Mouse (Mus musculus) liver (tissue): ENCODE measurements around the gene Slc16a9.

Experiments
- DNase-seq: peaks from one replicate; pipeline ENCODE4 v3.0.0-alpha.2; 2020; ENCODE audit warnings: mixed read lengths

Gene Slc16a9

DNA sequence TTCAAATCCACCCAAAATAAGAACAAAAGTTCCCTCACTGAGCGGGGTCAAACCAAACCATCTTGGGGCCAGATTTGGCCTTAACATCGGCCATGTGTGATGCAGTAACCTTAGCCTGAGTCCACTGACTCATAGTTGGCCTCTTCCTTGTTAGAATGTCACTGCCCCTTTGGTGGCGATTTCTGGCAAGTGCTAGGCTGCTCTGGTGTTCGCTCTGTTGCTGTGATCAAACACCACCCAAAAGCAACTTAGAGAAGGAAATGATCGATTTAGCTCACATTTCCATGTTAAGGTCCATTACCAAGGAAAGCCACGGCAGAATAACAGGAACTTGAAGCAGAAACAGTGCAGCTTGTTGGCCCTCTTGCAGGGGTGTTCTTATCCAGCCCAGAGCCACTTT is 5.9 kb downstream of the Slc16a9 start:
- no peak for DNase-seq

DNA sequence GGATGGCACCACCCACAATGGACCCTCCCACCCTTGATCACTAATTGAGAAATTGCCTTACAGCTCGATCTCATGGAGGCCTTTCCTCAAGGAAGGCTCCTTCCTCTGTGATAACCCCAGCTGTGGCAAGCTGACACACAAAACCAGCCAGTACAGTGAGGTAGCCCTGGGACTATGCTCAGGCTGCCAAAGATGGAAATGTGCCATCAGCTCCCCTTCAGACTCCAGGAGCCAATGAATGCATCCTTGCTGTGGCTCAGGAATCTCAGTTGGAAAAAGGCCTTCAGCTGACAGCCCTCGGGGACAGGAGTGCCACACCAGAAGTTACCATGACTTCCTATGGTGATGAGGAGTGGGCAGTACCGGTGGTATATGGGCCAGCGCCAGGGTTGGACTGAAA is 9.8 kb downstream of the Slc16a9 start:
- no peak for DNase-seq

DNA sequence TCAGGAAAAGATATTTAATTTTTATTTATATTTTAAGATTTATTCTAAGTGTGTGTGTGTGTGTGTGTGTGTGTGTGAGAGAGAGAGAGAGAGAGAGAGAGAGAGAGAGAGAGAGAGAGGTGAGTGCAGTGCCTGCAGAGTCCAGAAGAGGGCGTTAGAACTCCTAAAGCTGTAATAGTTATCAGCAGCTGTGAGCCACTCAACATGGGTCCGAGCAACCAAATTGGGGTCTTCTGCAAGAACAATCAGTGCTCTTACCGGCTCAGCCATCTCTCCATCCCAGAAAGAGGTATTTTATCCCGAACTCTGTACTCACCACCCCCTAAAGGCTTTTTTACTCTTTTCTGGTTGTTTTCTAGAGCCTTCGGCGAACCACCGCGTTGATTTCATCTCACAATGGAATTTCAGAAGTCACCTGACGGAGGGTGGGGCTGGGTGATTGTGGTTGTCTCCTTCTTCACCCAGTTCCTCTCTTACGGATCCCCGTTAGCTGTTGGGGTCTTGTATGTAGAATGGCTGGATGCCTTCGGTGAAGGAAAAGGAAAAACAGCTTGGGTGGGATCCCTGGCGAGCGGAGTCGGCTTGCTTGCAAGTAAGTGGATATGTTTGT is 10.8 kb downstream of the Slc16a9 start:
- DNase-seq: no peak

DNA sequence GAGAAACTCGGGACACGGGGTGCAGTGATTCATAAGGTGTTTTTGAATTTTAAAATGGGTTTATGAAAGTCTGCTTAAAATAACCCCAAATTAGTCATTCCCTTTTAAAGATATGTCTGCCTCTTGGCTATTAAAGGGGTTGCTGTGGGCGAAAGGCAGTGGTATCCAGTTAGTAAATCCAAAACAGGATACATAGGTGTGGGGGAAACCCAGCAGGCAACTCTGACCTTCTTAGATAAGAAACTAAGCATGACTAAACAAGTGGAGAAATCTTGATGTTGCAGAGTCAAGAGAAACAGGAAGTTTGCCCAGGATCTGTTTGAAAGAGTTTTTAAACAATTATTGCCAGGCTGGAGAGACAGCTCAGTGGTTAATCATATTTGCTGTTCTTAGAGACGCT is 12.1 kb downstream of the Slc16a9 start:
- DNase-seq: no peak

- DNase-seq: no peak
These were observed 16.0 kb downstream of the Slc16a9 start for GRCm38 (mm10) chr10:70260904-70261303.

- no peak for DNase-seq
These were observed 17.2 kb downstream of the Slc16a9 start for GRCm38 (mm10) chr10:70262051-70262450.

GRCm38 (mm10) chr10:70263681-70264189 is 18.8 kb downstream of the Slc16a9 start:
- DNase-seq: no peak

GRCm38 (mm10) chr10:70264337-70265036 is 19.6 kb downstream of the Slc16a9 start:
- DNase-seq: no peak

GRCm38 (mm10) chr10:70266501-70266900 is 21.6 kb downstream of the Slc16a9 start:
- no peak for DNase-seq

DNA sequence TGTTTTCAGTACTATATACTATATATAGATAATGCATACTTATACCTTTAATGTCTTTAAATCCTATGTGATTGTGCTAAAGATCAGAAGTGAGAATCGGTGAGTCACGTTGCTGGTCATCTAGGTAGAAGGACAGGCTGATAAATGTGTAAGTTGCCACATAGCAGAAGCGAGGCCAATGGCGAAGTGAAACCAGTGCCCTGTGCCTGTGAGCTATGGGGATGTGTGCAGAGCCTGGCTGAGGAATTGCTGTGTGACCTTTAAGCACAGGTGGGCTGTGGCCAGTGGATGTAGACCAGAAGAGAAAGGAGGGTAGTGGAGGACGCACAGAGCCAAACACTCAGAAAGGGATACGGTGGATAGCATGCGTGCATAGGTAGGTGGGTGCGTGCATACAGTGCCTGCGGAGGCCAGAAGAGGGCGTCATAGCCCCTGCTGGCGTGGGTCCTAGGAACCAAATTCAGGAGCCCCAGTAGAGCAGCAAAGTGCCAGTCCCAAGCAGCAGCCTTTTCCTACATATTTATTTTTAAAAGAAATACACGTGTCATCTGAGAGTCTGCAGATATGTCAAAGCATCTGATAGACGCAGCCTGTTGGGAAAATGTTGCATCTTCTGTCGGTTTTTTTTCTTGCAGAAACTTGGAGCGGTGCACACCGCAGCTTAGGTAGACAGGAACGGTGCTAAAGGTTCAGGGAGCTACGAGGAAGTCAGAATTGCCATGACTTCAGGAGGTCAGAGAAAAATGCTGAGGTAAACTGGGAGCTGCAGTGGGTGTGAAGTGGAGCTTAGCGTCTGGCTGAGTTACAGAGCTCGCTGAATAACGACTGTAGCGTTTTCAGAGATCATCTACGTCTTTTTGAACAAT is 23.9 kb downstream of the Slc16a9 start:
- no peak for DNase-seq

GRCm38 (mm10) chr10:70269447-70269787 is 24.5 kb downstream of the Slc16a9 start:
- no peak for DNase-seq

DNA sequence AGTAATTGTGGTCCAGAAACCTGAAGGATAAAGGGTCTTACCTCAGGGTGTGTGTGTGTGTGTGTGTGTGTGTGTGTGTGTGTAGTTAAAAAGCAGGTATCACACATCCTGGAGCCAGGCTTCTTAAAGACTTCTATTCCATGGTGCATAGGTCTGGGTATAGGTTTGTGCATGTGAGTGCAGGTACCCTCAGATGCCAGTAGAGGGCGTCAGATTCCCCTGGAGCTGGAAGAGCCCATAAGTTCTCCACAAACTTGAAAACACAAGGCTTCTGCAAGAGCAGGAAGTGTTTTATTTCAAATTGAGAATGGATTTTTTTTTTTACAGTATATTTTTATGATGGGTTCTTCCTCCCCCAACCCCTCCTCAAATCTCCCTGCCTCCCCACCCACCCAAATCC is 31.8 kb downstream of the Slc16a9 start:
- DNase-seq: no peak

DNA sequence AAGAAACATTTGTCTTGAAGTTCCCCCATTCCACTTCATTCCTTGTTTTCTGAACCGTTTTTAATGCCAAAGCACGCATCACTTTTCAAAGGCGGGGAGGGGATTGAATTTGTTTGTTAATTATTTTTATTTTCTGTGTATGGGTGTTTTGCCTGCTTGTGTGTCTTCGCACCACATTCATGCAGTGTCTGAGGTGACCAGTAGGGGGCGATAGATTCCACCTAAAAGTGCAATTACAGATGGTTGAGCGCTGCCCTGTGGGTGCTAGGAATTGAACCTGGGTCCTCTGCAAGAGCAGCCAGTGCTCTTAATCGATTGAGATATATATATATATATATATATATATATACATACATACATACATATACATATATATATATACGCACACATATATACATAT is 34.4 kb downstream of the Slc16a9 start:
- no peak for DNase-seq

DNA sequence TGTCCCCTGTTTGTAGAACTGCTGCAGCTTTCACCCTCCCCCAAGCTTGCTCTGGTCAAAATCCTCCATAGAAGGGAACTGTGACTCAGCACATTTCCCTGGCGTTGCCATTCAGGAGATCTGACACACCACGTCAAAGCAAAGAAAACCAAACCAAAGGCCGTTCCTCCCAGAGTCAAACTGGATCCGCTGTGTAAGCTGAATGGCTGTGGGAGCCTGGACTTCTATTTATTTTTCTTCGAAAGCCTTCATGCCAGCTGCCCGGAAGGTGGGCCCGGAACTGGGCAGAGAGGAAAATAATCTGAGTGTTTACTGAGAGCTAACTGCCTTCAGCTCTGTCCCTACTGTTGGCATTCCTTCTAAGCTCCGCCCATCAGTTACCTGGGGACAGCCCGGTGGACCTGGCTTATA is 42.9 kb downstream of the Slc16a9 start:
- DNase-seq: peak; percentile 36

DNA sequence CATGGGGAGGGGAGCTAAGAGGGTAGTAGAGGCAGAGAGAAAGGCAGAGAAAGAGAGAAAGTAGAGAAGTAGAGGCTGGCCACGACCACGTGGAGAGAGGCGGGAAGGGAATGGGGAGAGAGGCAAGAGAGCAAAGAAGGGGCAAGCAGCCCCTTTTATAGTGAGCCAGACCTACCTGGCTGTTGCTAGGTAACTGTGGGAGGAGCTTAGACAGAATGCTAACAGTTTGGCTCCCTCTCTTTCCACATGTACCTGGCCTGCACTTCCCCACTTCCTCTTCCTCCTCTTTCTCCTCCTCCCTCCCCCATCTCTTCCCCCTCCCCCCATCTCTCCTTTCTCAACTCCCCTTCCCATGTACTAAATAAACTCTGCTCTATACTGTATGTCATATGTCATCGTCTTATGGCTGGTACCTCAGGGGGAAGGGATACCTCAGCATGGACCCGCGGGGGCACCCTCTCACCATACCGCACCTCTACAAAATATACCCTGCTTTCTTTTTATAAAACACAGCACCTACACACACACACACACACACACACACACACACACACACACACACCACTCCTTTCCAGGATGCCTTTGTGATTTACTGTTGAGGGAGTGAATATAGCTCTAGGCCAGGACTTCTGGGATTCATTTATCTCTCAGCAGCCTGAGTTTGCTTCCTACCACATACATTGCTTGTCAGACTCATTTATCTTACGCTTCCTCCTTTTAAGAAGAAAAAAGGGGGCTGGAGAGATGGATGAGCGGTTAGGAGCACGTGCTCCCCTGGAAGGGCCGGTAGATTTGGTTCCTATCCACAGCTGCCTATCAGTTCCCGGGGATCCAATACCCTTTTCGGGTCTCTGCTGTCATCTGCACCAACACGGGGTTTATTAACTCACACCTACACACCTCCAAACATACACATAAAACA is 43.8 kb downstream of the Slc16a9 start:
- no peak for DNase-seq

DNA sequence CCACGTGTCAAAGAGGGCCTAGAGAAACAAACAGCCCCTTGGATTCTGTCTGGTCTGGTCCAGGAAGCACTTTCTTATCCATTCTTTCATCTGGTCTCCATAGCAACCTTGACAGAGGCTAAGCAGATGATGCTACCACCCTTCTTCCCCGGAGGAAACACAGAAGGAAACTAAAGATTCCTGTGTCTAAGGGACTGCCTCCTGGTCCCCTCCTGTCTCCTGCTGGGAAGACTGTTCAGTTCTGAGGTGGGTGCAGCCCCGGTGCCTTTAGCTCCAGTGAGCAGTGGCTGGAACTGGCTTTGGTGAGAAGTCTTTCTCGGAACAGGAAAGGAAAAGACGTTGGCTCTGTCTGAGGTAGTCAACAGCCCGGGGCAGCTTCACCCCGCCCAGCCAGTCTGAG is 47.1 kb downstream of the Slc16a9 start:
- no peak for DNase-seq

GRCm38 (mm10) chr10:70294094-70294493 is 49.2 kb downstream of the Slc16a9 start:
- no peak for DNase-seq

- peak; percentile 56 for DNase-seq
These were observed 51.8 kb downstream of the Slc16a9 start for GRCm38 (mm10) chr10:70296531-70297366.

DNA sequence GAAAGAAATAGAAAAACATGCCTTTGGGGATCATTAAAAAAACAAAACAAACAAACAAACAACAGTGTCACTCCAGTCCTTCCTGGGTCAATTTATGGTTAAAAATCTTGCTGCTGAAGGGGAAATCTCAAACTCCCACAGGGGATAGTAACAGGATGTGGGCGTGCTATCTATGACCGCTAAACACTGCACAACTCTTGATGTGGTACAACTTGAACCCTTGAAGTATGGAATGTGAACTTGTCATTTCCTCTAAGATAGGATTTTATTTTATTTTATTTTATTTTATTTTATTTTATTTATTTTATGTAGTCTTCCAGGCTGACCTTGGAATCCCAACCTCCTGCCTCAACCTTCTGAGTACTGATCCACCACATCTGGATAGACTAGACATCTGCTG is 54.2 kb downstream of the Slc16a9 start:
- DNase-seq: no peak

- no peak for DNase-seq
These were observed 54.8 kb downstream of the Slc16a9 start for GRCm38 (mm10) chr10:70299653-70300052.

GRCm38 (mm10) chr10:70301190-70301589 is 56.3 kb downstream of the Slc16a9 start:
- peak; percentile 33 for DNase-seq

DNA sequence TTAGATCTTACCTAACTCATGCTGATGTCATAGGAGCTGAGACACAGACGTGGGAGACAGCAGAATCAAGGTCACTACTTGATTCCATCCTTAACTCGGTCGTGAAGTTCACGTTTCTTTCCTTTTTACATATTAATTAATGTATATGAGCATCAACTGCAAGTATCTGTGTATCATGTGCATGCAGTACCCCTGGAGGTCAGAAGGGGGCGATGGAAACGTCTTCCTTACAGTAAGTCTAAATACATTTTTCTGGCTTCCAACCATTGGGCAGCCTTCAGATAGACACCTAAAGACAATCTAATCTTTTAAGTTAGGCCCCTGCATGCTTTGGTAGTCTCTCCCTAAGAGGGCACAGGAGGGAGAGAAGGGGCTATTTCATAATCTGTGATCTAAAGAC is 58.3 kb downstream of the Slc16a9 start:
- DNase-seq: no peak
